Mouse (Mus musculus) gastrocnemius, postnatal 36 days (tissue): ENCODE data around the gene Hopx. TPM values are rescaled to one million over a fixed set of nuclear protein-coding genes. Genes with fewer than 3 reads are reported as not detected.

Experiments
- DNase-seq, 2 experiments: peaks; one replicate each; pipeline ENCODE4 v3.0.0; 2022
- intact Hi-C: fragments of 180-260 bp; cut with DNase I; formaldehyde crosslinking; loops from one replicate; pipeline ENCODE4 v1.15.1; 2025
- long read RNA-seq, 2 experiments: library from polyadenylated mRNA; stranded (forward); transcript quantifications; one replicate each; pipeline ENCODE4 v2.0.0; 2021
- total RNA-seq, 2 experiments: library from RNA; stranded (reverse); gene quantifications; 2 replicates each; pipeline ENCODE4 v1.2.3; 2021

The Hopx gene
- 1 to 10 TPM; 3.1 to 3.6 TPM for total RNA-seq
- long read RNA-seq, experiment 1, transcript Hopx-202 (3 exons, 1,113 nt), result major isoform, 6 of 6 reads
- long read RNA-seq, experiment 1, partial matches to known transcripts, result 0 of 6 reads
- long read RNA-seq, experiment 1, other reads (novel, unspliced or antisense), result 0 of 6 reads
- long read RNA-seq, experiment 2, partial matches to known transcripts, result 0 of 7 reads
- long read RNA-seq, experiment 2, other reads (novel, unspliced or antisense), result 0 of 7 reads

GRCm38 (mm10) chr5:77114817-77115731 is at the start of gene Hopx:
TSS of gene Hopx (minus strand) at chr5:77115121.
- peak; percentile 60 to 62 for DNase-seq
- intact Hi-C loops, result no loop called here

GRCm38 (mm10) chr5:77163597-77163996 is 48.7 kb upstream of the Hopx start:
- intact Hi-C loops, result no loop called here
- no peak for DNase-seq

GRCm38 (mm10) chr5:77162566-77162965 is 47.6 kb upstream of the Hopx start:
- intact Hi-C loops, result no loop called here
- no peak for DNase-seq

GRCm38 (mm10) chr5:77157777-77158540 is 43.0 kb upstream of the Hopx start:
- no peak for DNase-seq
- intact Hi-C loops, result loop anchor here (5.0 kb wide), 1 partner anchor 36 kb away; no protein-coding TSS in a partner anchor

- intact Hi-C loops, result loop anchor here (5.0 kb wide), 1 partner anchor 35 kb away; no protein-coding TSS in a partner anchor
- DNase-seq, result no peak
Measured at GRCm38 (mm10) chr5:77156938-77157337, 42.0 kb upstream of the Hopx start.

- DNase-seq, result no peak
- intact Hi-C loops, result loop anchor here (5.0 kb wide), 1 partner anchor 33 kb away; no protein-coding TSS in a partner anchor
Measured at GRCm38 (mm10) chr5:77155526-77155925, 40.6 kb upstream of the Hopx start.

- intact Hi-C loops, result loop anchor here (5.0 kb wide), 1 partner anchor 33 kb away; no protein-coding TSS in a partner anchor
- no peak for DNase-seq
Measured at GRCm38 (mm10) chr5:77154812-77155211, 39.9 kb upstream of the Hopx start.

- intact Hi-C loops, result no loop called here
- DNase-seq, result no peak
Measured at GRCm38 (mm10) chr5:77151738-77152137, 36.8 kb upstream of the Hopx start.

GRCm38 (mm10) chr5:77151075-77151474 is 36.2 kb upstream of the Hopx start:
- no peak for DNase-seq
- intact Hi-C loops, result no loop called here

- intact Hi-C loops, result no loop called here
- no peak for DNase-seq
Measured at GRCm38 (mm10) chr5:77148021-77148621, 33.2 kb upstream of the Hopx start.

GRCm38 (mm10) chr5:77146459-77147170 is 31.7 kb upstream of the Hopx start:
- intact Hi-C loops, result no loop called here
- no peak for DNase-seq

GRCm38 (mm10) chr5:77144647-77145046 is 29.7 kb upstream of the Hopx start:
- intact Hi-C loops, result no loop called here

GRCm38 (mm10) chr5:77143076-77143475 is 28.2 kb upstream of the Hopx start:
- DNase-seq, result no peak
- intact Hi-C loops, result no loop called here

More at GRCm38 (mm10) chr5:77144647-77145046, 29.7 kb upstream of the Hopx start:
- DNase-seq, result no peak

GRCm38 (mm10) chr5:77141336-77141735 is 26.4 kb upstream of the Hopx start:
- no peak for DNase-seq

GRCm38 (mm10) chr5:77140861-77141260 is 25.9 kb upstream of the Hopx start:
- no peak for DNase-seq
- intact Hi-C loops, result no loop called here

More at GRCm38 (mm10) chr5:77141336-77141735, 26.4 kb upstream of the Hopx start:
- intact Hi-C loops, result no loop called here

- DNase-seq, result no peak
- intact Hi-C loops, result no loop called here
Measured at GRCm38 (mm10) chr5:77140108-77140507, 25.2 kb upstream of the Hopx start.

GRCm38 (mm10) chr5:77137701-77138265 is 22.9 kb upstream of the Hopx start:
- DNase-seq, result peak in 1 of 2 experiments; percentile 43
- intact Hi-C loops, result loop anchor here (5.0 kb wide), 1 partner anchor 40 kb away; no protein-coding TSS in a partner anchor

GRCm38 (mm10) chr5:77136684-77137224 is 21.8 kb upstream of the Hopx start:
- intact Hi-C loops, result loop anchor here (5.0 kb wide), 1 partner anchor 41 kb away; no protein-coding TSS in a partner anchor
- no peak for DNase-seq

- intact Hi-C loops, result loop anchor here (5.0 kb wide), 1 partner anchor 42 kb away; no protein-coding TSS in a partner anchor
- no peak for DNase-seq
Measured at GRCm38 (mm10) chr5:77134961-77135360, 20.0 kb upstream of the Hopx start.
